Mouse (Mus musculus) thymus, postnatal 10 days (tissue): ENCODE results near the gene Wbp1.

Source experiments
- DNase-seq, 2 experiments: peaks; one replicate each; pipeline ENCODE4 v3.0.0; 2021; ENCODE audit warnings: low spot score in 2 of 2

The Wbp1 gene

DNA sequence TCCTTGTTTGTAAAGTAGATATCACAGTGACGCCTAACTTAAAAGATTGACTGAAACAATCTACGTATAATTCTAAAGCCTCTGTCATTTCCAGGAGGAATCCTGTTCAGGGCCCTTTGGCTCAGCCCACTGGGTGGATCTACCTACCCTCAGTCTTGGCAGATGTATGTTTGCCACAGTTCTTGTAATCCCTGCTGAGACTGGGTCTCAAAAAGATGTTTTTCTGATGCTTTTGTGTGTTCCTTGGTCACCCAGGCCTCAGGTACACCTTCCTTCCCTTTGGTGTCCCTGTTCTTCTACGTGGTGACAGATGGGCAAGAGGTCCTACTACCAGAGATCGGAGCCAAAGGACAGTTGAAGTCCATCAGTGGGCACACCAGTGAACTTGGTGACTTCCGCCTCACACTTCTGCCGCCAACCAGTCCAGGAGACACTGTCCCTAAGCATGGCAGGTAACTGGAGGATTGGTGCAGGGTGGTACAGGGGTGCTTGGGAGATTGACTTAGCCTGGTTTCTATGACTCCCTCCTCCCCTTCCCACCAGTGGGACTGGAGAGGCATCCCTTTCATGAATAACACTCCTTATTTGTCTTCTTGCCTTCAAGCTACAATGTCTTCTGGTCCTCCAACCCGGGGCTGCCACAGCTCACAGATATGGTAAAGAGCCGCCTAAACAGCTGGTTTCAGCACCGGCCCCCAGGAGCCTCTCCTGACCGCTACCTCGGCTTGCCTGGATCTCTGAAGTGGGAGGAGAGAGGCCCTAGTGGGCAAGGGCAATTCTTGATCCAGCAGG, 4.8 kb downstream of the Wbp1 start:
- no peak for DNase-seq

DNA sequence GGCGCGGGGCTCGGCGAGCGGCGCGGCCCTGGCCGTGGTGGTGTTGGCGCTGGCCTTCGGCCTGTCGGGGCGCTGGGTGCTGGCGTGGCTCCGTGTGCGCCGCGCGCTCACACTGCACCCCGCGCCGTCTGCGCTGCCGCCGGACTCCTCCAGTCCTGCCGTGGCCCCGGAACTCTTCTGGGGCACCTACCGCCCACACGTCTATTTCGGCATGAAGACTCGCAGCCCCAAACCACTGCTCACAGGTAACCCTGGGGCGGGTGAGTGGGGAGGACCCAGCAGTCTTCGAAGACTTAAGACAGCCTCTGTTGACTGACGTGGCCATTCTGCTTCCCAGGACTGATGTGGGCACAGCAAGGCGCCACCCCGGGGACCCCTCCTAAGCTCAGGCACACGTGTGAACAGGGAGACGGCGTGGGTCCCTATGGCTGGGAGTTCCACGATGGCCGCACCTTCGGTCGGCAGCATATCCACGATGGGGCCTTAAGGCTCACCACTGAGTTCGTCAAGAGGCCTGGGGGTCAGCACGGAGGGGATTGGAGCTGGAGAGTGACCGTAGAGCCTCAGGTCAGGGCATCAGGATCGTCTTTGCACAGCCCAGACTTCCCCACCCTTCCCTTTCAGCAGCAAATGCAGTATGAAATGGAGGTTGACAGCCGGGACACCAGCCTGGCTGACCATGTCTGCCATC, 5.5 kb downstream of the Wbp1 start:
- DNase-seq: peak in 1 of 2 experiments; percentile 38

DNA sequence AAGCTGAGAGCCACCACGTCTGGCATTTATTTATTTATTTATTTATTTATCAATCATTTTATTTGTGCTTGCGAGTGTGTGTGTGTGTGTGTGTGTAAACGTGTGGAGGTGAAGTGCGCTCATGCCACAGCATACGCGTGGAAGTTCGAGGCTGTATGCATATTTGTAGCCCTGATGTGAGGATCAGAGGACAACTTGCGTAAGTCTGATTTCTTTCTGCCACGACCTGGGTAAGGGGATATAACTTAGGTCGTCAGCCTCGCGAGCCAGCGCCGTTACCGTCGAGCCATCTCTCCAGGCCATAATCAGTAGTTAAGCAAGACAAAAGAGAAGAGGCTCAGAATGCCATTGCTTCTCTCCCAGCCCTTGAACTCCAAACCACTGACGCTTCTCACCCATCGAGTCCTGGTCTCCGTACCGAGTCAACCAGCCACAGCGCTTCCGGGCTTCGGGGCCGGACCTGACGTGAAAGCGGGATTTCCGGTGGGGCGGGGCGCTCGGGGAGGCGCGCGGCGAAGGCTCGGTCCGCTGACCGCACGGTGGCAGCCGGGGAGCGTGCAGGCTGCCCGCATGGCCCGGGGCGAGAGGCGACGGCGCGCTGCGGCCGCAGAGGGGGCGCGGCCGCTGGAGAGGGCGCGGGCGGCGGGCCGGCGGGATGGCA, 6.2 kb downstream of the Wbp1 start, which contains the start of gene Mogs:
TSS of gene Mogs (plus strand) at position 486 of the 661 bp plus-strand sequence.
- peak; percentile 85 to 89 for DNase-seq

DNA sequence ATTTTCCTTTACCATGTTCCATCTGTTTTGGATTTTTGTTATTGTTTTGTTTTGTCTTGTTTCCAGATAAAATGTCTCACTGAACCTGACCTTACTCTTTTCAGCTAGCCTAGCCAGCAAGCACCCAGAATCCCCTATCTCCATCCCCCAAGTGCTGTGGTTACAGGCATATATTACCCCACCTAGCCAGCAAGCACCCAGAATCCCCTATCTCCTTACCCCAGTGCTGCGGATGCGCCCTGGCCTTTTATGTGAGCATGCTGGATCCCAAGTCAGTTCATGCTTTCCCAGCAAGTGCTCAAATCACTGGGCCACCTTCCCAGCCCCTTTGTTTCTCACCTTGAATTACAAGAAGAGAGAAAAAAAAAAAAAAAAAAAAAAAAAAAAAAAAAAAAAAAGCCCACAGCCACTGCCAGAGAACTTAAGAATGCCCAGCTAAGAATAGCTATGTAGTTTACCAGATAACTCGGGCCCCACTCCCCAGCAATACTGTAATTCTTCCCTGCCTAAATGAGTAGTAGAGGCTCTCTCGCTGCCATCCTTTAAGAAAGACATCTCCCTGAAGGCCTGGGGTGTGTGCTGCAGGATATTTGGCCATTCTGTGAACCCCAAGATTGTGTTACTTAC, 9.7 kb downstream of the Wbp1 start:
- DNase-seq: no peak

DNA sequence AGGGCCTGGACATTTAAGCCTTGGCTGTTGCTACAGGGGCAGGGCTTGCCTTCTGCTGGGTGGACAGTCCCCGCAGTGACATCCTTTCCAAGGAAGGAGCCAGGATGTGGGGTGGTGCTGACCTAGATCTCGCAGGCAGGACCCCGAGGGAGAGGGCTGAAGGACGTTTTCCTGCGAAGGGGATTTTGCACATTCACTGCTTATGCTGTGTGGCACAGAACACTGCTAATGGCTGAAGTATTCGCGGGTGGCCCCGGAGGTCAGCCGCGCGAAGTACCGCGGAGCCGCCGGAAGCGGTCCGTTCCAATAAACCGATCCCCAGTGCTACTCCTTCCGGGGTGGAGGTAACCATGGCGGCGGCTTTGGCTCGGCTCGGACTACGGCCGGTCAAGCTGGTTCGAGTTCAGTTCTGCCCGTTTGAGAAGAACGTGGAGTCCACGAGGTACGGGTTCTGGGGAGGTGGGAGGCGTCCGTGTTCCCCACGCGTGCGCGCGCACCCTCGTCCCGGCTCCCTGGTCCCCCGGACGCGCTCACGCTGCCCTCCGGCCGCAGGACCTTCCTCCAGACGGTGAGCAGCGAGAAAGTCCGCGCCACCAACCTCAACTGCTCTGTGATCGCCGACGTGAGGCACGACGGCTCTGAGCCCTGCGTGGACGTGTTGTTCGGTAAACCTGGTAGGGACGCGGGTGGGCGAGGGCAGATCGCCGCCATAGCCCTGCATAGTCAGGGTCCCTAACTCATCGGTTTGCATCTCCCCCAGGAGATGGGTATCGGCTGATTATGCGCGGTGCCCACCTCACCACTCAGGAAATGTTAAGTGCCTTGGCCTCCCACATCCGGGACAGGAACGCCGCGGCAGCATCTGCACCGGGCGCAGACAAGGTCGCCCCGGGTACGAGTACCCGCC, 12.3 kb downstream of the Wbp1 start, which contains the start of gene Mrpl53:
TSS of gene Mrpl53 (plus strand) at position 279 of the 907 bp plus-strand sequence.
- peak; percentile 59 to 65 for DNase-seq

DNA sequence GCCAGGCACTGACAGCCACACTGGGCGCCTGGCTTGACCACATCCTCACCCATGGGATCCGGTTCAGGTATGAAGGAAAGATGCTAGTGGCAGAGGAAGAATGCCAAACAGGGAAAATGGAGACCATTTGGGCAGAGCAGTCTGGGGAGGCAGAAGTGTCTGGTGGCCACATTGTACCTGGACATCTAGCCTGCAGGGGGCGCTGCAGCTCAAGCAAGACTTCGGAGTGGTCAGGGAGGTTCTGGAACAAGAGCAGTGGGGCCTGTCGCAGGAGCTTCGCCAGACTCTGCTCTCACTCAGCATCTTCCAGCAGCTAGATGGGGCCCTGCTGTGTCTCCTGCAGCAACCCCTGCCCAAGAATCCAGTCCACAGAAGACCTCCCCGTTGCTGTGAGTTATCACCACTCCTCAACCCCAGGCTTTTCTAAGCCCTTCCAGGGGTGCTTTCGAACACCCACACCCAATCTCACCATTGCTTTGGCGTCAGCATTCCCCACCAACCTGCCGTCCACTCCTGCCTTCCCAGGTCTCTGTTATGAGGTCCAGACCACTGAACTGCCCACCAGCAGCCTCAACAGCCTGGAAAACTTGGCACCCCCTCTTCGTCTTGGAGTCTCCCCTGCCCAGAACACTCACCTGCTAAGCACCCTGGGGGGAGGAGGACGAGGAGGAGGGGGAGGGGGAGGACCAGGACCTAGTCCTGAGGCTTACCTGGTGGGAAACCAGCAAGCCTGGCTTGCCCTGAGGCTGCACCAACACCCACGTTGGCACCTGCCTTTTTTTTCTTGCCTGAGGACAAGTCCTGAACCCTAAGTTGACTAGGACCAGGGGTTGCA, 13.6 kb downstream of the Wbp1 start:
- peak; percentile 68 to 88 for DNase-seq

DNA sequence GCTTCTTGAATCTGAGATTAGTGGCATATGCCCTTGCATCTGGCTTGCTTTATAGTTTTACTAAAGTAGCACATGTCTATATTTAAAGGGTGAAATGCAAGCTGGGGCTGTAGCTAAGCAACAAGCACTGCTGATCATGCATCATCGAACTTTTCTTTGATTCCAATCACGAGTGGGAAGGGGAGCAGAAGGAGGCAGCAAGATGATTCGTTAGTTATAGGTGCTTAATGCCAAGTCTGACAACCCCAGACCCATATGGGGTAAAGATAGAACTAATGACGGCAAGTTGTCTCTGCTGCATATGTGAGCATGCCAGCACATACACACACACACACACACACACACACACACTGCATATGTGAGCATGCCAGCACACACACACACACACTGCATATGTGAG, 17.2 kb downstream of the Wbp1 start:
- DNase-seq: no peak

DNA sequence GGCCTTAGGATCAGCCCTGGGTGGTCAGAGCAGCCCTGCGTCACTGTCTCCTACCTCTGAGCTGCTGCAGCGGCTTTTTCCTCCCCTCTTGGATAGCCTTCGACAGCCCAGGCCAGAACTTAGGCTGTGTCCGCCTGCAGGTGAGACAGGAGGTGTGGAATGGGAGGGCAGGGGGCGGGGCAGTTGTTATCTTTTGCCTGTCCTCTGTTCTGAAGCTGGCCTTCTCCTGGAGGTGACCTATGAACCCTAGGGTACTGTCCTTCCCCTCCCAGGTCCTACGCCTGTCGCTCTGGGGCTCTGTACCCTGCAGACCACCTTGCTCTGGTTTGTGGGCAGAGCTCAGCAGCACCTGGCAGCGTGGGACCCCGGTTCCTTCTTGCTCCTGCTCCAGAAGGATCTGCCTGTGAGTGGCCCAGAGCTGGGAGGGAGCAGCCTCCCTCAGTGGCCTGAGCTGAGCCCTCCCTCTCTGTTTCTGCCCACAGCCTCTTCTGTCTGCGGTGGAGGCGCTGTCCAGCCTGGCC, 18.2 kb downstream of the Wbp1 start:
- no peak for DNase-seq

DNA sequence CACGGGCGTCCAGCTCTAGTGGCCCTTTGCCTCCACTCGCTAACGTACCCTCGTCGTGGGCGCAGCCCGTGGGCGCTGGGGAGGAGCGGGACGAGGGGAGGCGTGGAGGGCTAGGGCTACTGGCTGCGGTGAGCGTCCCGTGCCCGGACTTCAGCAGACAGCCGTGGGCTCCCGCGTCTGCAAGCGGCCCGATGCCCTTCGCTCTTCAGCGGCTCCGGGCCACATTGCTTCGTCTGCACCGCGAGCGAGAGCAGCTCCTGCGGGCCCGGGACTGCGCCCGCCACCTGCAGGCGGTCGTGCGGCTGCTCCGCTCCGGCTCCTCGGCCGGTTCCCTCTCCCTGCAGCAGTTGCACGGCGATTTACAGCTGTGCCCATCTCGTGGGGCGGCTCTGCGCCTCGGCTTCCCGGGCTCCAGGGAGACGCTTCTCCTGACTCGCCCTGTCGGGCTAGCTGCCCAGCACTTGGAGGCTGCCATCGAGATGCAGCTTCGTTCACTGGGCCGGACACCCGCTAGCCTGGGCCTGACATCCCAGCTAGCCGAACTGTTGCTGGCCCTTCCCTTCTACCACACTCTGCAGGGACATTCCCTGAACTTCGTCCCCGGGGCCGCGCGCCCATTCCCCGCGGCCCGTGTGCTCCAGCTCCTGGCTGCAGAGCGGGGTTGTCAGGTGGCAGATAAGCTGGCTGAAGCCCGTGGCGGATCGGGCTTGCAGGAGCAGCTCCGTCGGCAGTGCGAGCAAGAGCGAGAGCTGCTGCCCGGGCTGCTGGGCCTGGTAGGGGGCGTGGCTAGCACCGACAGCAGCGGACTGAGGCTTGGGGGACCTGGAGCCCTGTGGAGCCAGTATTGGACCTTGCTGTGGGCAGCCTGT, 19.4 kb downstream of the Wbp1 start:
- DNase-seq: peak; percentile 71 to 82

DNA sequence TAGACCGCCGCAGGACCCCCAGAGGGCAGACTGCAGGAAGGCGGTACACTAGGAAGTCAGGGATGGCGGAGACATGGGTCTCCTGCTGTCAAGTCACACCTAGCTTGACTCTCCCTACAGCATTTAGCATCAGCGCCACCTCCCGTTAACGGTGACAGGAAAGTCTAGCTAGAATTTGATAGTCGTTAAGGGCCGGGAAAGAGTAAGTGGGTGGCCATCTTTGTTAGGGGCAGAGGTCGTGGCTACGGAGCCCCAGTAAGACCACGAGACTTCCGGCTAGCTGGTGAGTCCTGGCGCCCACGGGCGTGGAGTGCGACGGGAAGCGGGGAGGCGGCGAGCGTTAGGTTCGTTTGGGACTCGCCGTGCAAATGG, 20.1 kb downstream of the Wbp1 start, which contains the start of the genes Ccdc142 and Gm42688:
TSS of gene Ccdc142 (plus strand) at position 286 of the 372 bp plus-strand sequence.
TSS of gene Gm42688 (plus strand) at position 302 of the 372 bp plus-strand sequence.
- peak; percentile 89 to 90 for DNase-seq

DNA sequence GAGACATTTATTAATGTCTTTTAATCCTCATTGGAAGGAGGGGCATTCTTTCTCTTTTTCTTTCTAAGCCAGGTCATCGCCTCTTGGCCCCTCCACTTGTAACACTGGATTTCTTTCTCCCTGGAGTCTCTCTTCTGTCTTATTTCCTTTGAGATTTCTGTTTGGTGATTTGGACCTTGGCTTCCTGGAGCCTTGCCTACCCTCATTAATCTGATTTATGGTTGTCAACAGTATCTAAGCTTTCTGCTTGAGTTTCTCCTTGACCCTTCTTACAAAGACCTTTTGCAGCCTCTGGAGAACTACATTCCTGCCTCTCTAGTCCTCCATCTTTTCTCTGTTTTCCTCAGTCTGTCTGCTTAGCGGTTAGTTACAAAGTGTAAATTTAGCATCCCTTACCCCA, 22.9 kb downstream of the Wbp1 start:
- no peak for DNase-seq

DNA sequence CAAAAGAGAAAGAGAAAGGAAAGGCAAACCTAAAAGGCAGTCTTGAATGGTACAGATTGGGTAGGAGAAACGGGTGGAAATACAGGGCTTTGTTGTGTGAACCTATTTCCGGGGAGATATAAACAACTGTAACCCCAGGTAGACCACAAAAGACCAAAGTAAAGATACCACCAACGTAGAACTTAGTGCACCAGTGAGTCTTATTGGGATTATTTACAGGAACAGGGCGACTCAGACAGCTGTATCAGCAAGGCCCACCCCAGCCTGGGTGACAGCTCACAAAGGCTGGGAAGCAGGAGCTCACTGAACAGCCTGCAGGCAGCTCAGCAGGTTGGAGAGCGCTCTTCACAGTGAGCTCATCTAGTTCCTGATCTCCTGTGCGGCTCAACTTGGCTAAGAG, 25.4 kb downstream of the Wbp1 start:
- DNase-seq: peak in 1 of 2 experiments; percentile 49

DNA sequence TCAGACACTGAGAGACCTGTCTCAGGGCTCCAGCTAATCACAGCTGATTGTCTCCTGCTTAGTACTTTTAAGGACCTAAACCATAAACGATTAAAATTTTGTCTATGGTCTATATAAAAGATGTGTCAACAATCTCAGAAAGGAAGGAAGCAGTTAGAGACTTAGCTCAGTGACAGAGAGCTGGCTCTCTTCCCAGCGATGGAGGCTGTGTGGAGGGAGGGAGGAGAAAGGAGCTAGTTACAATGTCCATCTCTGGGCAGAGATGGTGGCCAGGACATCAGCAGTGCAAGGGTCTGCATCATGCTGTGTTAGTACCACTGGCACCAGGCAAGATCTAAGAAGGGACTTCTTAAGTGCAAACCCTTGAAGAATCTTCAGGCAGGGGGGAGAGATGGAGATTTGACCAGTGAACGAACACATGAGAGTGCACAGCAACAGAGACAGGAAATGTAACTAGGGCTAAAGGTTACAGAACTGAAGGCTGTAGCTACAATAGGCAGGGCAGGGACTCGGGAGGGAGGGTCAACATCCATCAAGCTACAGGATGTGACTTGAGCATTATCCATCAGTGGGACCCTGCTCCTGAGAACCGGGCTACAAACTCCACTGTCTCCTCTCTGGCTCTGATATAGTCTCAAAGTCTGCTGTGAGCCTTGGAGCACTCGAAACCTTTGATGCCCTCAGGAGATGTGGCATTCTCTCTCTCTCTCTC, 28.8 kb downstream of the Wbp1 start:
- DNase-seq: no peak

DNA sequence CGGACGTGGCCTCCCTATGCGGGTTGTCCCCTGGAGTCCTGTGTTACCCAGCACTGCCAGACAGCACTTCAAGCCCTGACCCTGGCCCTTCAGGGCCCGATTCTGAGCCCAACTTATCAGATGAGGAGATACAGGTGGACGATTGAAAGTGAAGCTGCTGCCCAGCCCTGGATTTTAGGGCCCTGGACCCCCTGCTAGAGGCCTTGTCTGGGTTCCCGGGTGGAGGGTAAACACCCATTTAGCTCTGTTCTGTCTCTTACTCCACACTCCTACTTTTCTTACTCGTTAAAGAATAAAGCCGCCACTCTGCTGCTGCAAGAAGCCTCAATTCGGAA, 33.5 kb downstream of the Wbp1 start:
- no peak for DNase-seq

DNA sequence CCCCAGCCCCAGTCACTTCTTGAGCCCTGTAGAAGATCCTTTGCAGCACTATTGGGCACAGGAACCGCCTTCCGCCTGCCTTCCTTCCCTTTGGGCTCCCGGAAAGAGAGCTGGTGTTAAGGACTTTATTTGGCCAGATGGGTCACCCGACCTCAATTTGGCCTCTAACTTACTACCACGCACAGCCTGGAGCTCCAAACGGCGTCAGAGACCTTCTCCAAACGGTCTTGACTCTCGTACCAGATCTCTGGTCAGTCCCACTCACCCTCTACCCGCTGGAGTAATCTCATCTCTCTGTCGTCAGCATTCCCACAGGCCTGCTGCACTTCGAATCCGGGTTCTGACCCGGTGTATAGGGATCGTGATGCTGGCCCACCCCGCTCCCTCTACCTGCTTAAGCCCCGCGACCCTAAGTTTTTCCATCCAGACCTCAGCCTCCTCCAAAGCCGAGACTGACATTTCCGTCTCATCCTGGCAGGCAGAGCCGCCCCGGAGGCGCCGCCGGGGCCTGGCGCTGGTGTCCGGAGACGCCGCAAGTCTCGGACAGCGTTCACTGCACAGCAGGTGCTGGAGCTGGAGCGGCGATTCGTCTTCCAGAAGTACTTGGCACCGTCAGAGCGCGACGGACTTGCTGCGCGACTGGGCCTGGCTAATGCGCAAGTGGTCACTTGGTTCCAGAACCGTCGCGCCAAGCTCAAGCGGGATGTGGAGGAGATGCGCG, 34.0 kb downstream of the Wbp1 start:
- DNase-seq: no peak

DNA sequence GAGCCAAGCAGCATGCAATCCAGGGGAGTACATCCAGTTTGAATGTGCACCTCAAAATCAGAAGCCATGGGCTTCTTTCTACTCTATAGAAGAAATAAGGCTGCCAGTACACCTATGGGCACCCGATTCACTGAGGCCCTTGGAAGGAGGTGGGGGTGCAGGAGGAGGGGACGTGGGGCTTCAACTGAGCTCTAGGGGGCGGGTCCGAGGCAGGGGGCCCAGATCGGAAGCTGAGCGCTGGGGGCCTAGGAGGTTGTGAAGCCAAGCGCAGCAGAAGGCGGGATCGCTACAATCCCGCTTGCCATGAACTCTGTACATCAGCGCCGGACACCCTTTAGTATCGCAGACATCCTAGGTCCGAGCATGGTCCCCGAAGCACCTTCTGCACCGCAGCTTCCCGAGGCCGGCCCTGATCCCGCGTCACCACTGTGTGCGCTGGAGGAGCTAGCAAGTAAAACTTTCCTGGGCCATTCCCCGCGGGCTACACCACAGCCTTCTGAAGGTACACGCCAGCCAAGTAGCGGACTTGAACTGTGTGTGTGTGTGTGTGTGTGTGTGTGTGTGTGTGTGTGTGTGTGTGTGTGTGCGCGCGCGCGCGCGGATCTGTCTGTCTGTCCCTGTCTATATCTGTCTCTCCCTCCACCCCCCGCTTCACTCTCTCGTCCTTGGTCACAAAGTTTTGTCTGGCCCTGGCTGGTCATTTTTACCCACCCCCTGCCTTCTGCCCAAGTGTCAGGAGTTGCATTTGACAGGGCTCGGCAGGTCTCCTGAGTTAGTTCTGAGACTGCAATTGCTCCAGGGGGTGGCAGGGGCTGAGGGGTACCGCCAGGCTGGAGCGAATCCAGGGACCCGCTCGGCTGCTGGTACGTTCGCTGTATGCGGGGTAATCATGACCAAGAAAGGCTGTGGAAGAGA, 35.0 kb downstream of the Wbp1 start, which contains the start of gene Lbx2:
TSS of gene Lbx2 (plus strand) at position 247 of the 915 bp plus-strand sequence.
- no peak for DNase-seq
